Mouse (Mus musculus) retina, postnatal 7 days (tissue): ENCODE measurements around the gene Cpsf2.

Experiments used
- DNase-seq: peaks from one replicate; pipeline ENCODE4 v3.0.0-alpha.2; 2012; ENCODE audit warnings: low read depth, low spot score

Gene Cpsf2

DNA sequence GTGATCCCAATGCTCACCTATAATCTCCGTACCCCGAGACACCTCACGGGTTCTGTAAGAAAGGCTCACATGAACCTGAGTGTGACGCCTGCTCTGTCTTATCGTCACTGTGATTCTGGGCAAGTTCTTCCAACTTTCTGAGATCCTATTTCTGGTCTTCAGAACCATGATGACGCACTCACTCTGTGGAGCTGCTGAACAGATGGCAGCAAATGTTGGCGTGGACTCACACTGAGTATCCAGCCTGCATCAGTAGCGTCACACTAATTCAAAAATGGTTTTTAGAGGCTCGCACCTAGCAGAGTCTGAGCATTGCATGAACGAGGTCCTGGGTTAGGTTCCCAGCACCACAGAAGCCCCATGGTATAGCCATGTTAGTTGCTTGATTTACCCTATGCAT is 80.0 kb downstream of the Cpsf2 start:
- DNase-seq, result no peak
